Comparison of ENCODE assay signal across 17 mouse cellular contexts in the genomic region with DNA sequence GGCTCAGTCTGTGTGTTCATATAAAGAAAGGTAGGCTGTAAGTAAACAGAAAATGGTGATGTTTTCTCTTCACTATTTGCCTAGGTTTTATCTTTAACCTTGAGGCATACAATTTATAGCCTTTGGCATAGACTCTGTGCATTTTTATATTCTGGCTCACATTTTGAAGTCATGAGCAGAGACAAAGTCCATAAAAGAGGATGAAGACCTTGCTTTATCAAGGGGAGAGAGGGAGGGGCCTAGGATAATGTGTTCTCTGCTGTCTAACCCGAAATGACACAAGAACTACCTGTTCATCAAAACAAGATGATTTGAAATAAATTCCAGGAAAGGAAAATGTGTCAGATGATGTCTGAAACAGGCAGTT.
"Had no signal": no experiment of that assay in that cellular context is flagged by ENCODE, and none has a peak within 500 bp of the region (broad histone marks: within the 10 kb centered on the region; RNA-seq: fewer than 3 reads in every experiment).

No protein-coding gene starts in this region.

- H3K9ac ChIP-seq: lung, embryonic 15.5 days; midbrain, embryonic 13.5 days; midbrain, embryonic 15.5 days; neural tube, embryonic 12.5 days; stomach, embryonic 15.5 days had no signal

- H3K4me3 ChIP-seq: lung, embryonic 15.5 days; megakaryocyte, embryonic 14.5 days; midbrain, embryonic 13.5 days; midbrain, embryonic 15.5 days; neural tube, embryonic 12.5 days; stomach, embryonic 15.5 days had no signal

- H3K4me1 ChIP-seq: megakaryocyte, embryonic 14.5 days; midbrain, embryonic 13.5 days; midbrain, embryonic 15.5 days; neural tube, embryonic 12.5 days; stomach, embryonic 15.5 days had no signal

- H3K27ac ChIP-seq: lung, embryonic 15.5 days; macrophage; midbrain, embryonic 13.5 days; midbrain, embryonic 15.5 days; neural tube, embryonic 12.5 days; stomach, embryonic 15.5 days; stomach, postnatal 0 days had no signal

- H3K9me3 ChIP-seq: lung, embryonic 15.5 days; megakaryocyte, embryonic 14.5 days; midbrain, embryonic 13.5 days; midbrain, embryonic 15.5 days; neural tube, embryonic 12.5 days; stomach, embryonic 15.5 days had no signal

- H3K4me2 ChIP-seq: lung, embryonic 15.5 days; midbrain, embryonic 11.5 days; midbrain, embryonic 13.5 days; midbrain, embryonic 15.5 days; neural tube, embryonic 12.5 days; stomach, embryonic 15.5 days had no signal

- H3K27me3 ChIP-seq: lung, embryonic 15.5 days; midbrain, embryonic 13.5 days; midbrain, embryonic 15.5 days; neural tube, embryonic 12.5 days; stomach, embryonic 15.5 days had no signal

- DNase-seq: lung, adult 2 months; lung, postnatal 14 days; lung, postnatal 36 days; right cerebral cortex, postnatal 14 days; thymus, adult 2 months; thymus, postnatal 25 days; thymus, postnatal 4 days had no signal

- H3K36me3 ChIP-seq: lung, embryonic 15.5 days; midbrain, embryonic 13.5 days; midbrain, embryonic 15.5 days; neural tube, embryonic 12.5 days; stomach, embryonic 15.5 days had no signal

- ATAC-seq: lung, postnatal 0 days; midbrain, embryonic 13.5 days; midbrain, embryonic 15.5 days had no signal
